ENCODE assay signal across 12 mouse cellular contexts in the genomic region with DNA sequence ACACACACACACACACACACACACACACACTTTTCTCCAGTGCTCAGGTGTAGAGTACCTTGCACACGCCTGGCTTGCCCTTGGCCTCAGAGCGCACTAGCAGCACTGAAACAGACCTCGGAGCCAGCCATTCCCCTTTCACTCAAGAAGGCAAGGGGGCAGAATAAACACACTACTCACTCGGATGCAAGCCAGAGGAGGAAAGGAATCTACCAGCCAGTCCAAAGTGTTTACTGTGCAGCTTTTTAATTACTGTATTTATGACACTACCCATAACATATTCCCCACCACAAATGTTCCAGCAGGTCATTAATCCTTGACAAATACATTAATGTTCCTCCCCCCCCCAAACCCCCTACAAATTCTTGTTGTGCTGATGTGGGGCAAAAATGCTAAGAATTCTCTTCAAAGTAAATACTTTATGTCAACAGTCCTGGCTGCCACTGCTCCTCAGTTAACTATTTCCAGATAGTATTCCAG.
DNase-seq lines count a peak whose midpoint lies in the region; ATAC-seq and TF ChIP-seq lines count a peak whose summit lies in the region.
"Had no signal": no experiment of that assay in that cellular context is flagged by ENCODE, and none has a peak within 500 bp of the region (broad histone marks: within the 10 kb centered on the region; RNA-seq: fewer than 3 reads in every experiment).

No protein-coding gene starts in this region.

- peak overlapping the region; percentile 62; the same call in 1 of the 2 replicates for H3K27ac ChIP-seq in limb, embryonic 12.5 days
- no peak overlapping the region for H3K27ac ChIP-seq in limb, embryonic 10.5 days
- peak overlapping the region; percentile 89 for H3K27ac ChIP-seq in embryonic fibroblast, embryonic 13.5 days (ENCODE audit: insufficient read depth, low read length)
- H3K27ac ChIP-seq in kidney, postnatal 0 days: peak overlapping the region; percentile 82
- H3K27ac ChIP-seq: macrophage had no signal

- H3K4me2 ChIP-seq in limb, embryonic 12.5 days: no peak overlapping the region
- 0 out of 2 replicates have a peak overlapping the region, but pooled peaks have one; percentile 27 for H3K4me2 ChIP-seq in kidney, postnatal 0 days (ENCODE audit: low read length)
- H3K4me2 ChIP-seq: heart, embryonic 12.5 days; hindbrain, embryonic 12.5 days had no signal

- no peak for TF ChIP-seq POLR2A in embryonic fibroblast, embryonic 13.5 days (IDR thresholded peaks at IDR 0.05; ENCODE audit: low read depth, low read length)

- no peak overlapping the region for H3K4me3 ChIP-seq in limb, embryonic 12.5 days (replicated peaks)
- H3K4me3 ChIP-seq in limb, embryonic 10.5 days: no peak overlapping the region
- H3K4me3 ChIP-seq in embryonic fibroblast, embryonic 13.5 days (ENCODE audit: insufficient read depth, low read length): no peak overlapping the region
- H3K4me3 ChIP-seq in kidney, postnatal 0 days (replicated peaks; ENCODE audit: low read depth, low read length): no peak overlapping the region
- H3K4me3 ChIP-seq: heart, embryonic 12.5 days; hindbrain, embryonic 12.5 days had no signal

- DNase-seq in limb, embryonic 10.5 days (ENCODE audit: low spot score): no peak
- DNase-seq in kidney, postnatal 0 days (ENCODE audit: low spot score): peak; percentile 77
- peak; percentile 45 for DNase-seq in lung, postnatal 14 days
- DNase-seq in testis, postnatal 10 days (ENCODE audit: low spot score): no peak
- DNase-seq in c-Kit-positive CD71-positive TER-119-positive erythroid progenitor cells, embryonic 14.5 days (ENCODE audit: low spot score): no peak
- DNase-seq: cerebellum, adult 18-20 months had no signal

- peak; percentile 40; the same call in 1 of the 2 replicates for ATAC-seq in limb, embryonic 12.5 days (ENCODE audit: insufficient number of reproducible peaks, insufficient read depth, low FRiP score, low TSS enrichment, low read depth)
- peak; percentile 35; the same call in 1 of the 2 replicates for ATAC-seq in kidney, postnatal 0 days (replicated peaks; ENCODE audit: low FRiP score, low read depth)
- ATAC-seq: CD4-positive, CD25-positive, alpha-beta regulatory T cell, adult 4 months had no signal

- TF ChIP-seq CTCF in embryonic fibroblast, embryonic 13.5 days (IDR thresholded peaks at IDR 0.05; ENCODE audit: borderline replicate concordance, insufficient read depth, low read length): no peak
- peak; percentile 27; the same call in 1 of the 2 replicates for TF ChIP-seq CTCF in kidney, postnatal 0 days (IDR thresholded peaks at IDR 0.05; ENCODE audit: low read depth)

- peaks cover 43% of the 10 kb centered on the region for H3K4me1 ChIP-seq in limb, embryonic 12.5 days (replicated peaks)
- H3K4me1 ChIP-seq in limb, embryonic 10.5 days: peaks cover 41% of the 10 kb centered on the region
- peaks cover 17% of the 10 kb centered on the region for H3K4me1 ChIP-seq in embryonic fibroblast, embryonic 13.5 days (ENCODE audit: control insufficient read depth, insufficient read depth, low read length)
- peaks cover 24% of the 10 kb centered on the region for H3K4me1 ChIP-seq in kidney, postnatal 0 days (replicated peaks; ENCODE audit: insufficient read depth, low read length)

- H3K27me3 ChIP-seq in limb, embryonic 12.5 days: no peaks in the 10 kb centered on the region
- no peaks in the 10 kb centered on the region for H3K27me3 ChIP-seq in limb, embryonic 10.5 days (ENCODE audit: low read depth, poor library complexity, severe bottlenecking)
- no peaks in the 10 kb centered on the region for H3K27me3 ChIP-seq in kidney, postnatal 0 days (ENCODE audit: insufficient read depth, low read length)
- H3K27me3 ChIP-seq: heart, embryonic 12.5 days; hindbrain, embryonic 12.5 days had no signal

- H3K36me3 ChIP-seq in limb, embryonic 12.5 days: no peaks in the 10 kb centered on the region
- H3K36me3 ChIP-seq in limb, embryonic 10.5 days: no peaks in the 10 kb centered on the region
- no peaks in the 10 kb centered on the region for H3K36me3 ChIP-seq in kidney, postnatal 0 days (ENCODE audit: insufficient read depth, low read length)
- H3K36me3 ChIP-seq: heart, embryonic 12.5 days; hindbrain, embryonic 12.5 days had no signal

- H3K9me3 ChIP-seq in limb, embryonic 12.5 days: no peaks in the 10 kb centered on the region; the same call in 1 of the 2 replicates
- H3K9me3 ChIP-seq in limb, embryonic 10.5 days (replicated peaks): no peaks in the 10 kb centered on the region
- H3K9me3 ChIP-seq in kidney, postnatal 0 days (replicated peaks; ENCODE audit: low read length): no peaks in the 10 kb centered on the region
- H3K9me3 ChIP-seq: hindbrain, embryonic 12.5 days had no signal

- H3K9ac ChIP-seq in limb, embryonic 12.5 days (replicated peaks): no peak overlapping the region; the same call in 1 of the 2 replicates
- no peak overlapping the region for H3K9ac ChIP-seq in kidney, postnatal 0 days (ENCODE audit: low read depth, low read length)
- H3K9ac ChIP-seq: heart, embryonic 12.5 days; hindbrain, embryonic 12.5 days had no signal

- 38% methylated on average over 4 of the region's 4 CpGs for WGBS in limb, embryonic 12.5 days
- 57% methylated on average over 4 of the region's 4 CpGs for WGBS in limb, embryonic 10.5 days
- 26% methylated on average over 4 of the region's 4 CpGs for WGBS in kidney, postnatal 0 days

Comparison
In these comparisons a context has a peak if more than half of its experiments do, and no peak if none do; other contexts are left out.
1. DNase-seq: peak in kidney, postnatal 0 days (single experiment) and lung, postnatal 14 days (single experiment); none in limb, embryonic 10.5 days (single experiment), testis, postnatal 10 days (single experiment) and c-Kit-positive CD71-positive TER-119-positive erythroid progenitor cells, embryonic 14.5 days (single experiment).